Mouse (Mus musculus) induced T-regulatory cell, adult 2 months (primary cell): ENCODE measurements around the gene Wscd2.

Experiments
- DNase-seq: peaks from one replicate; pipeline ENCODE4 v3.0.0-alpha.2; 2012; ENCODE audit warnings: low read depth

Wscd2 gene

DNA sequence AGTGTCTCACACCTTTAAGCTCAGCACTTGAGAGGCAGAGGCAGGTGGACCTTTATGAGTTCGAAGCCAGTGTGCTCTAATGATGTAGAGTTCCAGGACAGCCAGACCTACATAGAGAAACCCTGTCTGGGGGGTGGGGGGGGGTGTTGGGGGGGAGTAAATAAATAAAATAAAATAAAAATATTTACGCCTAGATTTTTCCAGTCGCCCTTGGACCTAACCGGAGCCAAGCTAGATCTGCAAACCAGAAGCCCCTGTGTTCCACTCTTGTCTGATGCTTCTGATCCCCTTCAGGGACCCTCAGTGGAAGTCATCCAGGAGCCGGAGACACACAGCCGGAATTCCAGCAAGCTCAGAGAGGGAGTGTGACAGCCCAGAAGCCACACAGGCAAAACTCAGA is at the start of gene Wscd2:
Gene Wscd2, plus strand, starts transcription at position 301 of the 400 bp plus-strand sequence.
- no peak for DNase-seq

DNA sequence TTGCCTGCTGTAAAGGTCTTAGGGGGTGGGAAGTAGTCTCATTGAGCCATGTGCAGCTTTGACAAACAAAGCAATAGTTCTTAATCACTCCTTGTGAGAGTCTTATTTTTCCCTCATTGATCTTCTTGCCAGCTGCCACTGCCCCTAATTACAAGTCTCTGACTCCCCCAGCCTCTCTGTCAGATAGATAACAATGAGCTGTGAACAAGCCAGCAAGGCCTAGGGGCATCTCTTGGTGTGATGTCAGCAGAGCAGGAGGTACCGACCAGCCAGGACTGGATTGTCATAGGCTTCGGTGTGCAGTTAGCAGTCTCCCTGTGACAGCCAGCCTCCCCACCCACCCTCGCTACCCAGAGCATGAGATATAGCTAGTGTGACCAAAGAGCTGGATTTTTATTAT is 48.0 kb upstream of the Wscd2 start:
- DNase-seq, result no peak

DNA sequence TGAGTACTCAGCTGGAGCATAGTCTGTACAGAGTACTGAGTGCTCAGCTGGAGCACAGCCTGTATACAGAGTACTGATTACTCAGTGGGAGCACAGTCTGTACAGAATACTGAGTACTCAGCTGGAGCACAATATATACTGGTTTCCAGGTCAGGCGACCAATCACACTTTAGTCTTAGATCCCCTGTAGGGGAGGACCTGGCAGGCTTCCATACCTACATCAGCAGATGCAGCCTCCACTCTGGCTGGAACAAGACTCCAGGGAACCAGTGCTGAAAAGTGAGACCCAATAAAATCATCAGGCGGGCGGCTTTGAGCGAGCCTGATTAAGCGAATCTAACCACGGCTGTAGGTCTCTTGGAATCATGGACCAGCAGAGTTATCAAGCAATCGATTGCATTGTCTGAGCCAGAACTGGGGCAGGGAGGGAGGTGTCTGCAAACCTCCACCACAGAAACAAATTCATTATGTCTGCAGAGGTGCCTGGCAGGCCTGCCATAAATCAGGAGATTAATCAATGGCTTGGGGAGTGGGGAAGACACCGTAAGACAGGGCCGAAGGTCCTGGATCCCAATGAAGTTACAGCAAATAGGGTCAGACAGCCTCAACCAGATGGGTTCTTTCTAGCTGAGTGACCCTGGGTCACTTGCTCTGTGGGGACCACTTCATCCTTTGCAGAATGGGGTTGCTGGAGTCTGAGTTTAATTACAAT is 42.0 kb upstream of the Wscd2 start:
- no peak for DNase-seq

GRCm38 (mm10) chr5:113449336-113449735 is 40.8 kb upstream of the Wscd2 start:
- DNase-seq, result no peak

DNA sequence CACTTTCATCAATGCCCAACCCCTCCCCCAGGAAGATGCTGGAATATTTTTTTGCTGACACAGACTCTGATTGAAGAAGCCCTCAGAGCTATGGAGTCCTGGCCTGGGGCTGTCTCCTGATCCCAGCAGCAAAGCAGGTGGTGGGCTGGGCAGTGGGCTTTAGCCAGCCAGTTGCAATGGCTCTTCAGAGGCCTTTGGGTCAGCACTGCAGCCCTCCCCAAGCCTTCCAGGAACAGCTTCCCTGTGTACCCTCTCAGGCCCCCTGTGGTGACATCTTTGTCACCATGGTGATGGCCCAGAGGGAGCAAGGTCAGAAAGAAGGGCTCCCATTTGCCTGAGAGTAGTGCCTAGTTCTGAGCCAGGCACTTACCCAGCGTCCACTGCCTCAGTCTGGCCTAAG is 37.4 kb upstream of the Wscd2 start:
- DNase-seq, result no peak

- DNase-seq, result no peak
These were observed 36.8 kb upstream of the Wscd2 start for GRCm38 (mm10) chr5:113453356-113453755.

GRCm38 (mm10) chr5:113456020-113456419 is 34.1 kb upstream of the Wscd2 start:
- no peak for DNase-seq

GRCm38 (mm10) chr5:113456756-113457155 is 33.4 kb upstream of the Wscd2 start:
- DNase-seq, result no peak

DNA sequence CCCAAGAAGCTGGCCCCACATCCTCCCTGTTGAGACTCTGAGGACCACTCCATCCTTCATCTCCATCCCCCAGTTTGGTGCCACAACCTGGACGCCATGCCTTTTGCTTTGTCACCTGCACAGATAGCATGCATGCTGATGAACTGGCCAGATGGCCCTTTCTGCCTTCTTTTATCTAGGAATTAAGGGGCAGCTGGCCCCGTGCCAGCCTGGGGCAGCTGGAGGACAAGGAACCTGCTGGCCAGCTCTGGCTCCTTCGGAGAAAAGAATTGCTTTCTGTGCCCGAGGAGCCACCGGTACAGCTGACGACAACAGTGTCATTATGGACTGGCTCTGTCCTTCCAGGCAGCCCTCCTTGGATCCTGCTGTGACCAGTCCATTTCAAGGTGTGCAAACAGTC is 32.9 kb upstream of the Wscd2 start:
- no peak for DNase-seq

DNA sequence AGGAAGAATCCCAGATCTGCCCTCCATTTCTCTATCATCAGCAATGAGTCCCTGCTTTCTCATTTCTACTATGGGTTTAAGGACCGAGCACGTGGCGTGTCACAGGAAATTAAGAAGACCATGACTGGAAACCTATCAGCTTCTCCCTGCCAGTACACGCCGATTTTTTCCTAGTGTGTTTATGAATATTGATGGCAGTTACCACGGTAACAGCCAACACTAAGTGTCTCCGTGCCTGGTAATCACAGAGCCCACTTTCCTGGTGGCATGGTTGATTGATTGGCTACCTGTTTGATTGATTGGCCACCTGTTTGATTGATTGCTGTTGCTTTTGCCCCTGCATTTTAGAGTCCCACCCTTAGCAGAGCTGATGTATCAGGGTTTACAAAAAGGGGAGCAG is 30.2 kb upstream of the Wscd2 start:
- no peak for DNase-seq

DNA sequence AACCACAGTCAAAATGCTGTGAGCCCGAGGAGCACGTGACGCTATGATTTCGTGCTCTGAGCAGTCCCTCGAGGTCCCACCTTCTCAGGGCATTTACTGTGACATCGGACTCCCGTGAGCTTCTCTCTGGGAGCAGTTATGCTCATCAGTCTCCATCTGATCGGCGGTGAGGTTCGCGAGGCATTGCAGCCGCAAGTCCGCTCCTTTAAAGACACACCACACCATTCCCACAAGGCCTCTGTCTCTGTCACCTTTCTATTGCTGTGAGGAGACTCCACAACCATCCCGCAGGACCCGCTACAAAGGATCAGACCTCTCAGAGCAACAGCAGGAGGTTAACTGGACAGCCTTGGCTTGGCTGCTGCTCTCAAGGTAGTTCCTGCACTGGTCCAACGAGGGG is 28.6 kb upstream of the Wscd2 start:
- no peak for DNase-seq

DNA sequence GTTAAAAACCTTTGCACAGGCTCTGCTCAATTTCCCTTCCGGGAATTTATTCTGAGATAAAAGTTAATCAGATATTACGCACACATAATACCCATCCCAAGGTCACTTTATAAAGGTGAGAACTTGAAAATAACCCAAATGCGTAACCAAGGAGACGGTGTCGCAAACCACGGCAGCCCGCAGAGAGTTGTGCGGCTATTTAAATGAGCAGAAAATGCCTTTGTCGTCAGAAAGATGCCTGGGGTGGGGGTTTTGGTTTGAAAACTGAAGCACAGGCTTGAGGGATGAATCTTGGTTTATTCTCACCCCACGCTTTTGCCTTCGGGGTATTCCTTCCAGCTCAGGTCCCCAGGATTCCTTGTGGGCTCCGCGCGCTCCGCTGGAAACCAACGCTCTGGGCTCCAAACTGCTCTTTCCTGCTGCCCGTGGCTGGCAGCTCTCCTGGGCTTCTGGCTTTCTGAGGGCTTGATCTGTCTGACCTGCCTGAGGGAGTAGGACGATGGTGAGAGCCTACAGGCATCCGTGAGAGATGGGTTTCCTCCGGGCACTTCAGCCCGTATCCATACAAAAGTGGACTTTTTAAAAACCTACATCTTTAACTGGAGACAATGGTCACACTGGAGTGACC is 28.0 kb upstream of the Wscd2 start:
- no peak for DNase-seq

GRCm38 (mm10) chr5:113464731-113465130 is 25.4 kb upstream of the Wscd2 start:
- no peak for DNase-seq

GRCm38 (mm10) chr5:113466536-113466935 is 23.6 kb upstream of the Wscd2 start:
- DNase-seq, result no peak

- no peak for DNase-seq
These were observed 23.1 kb upstream of the Wscd2 start for GRCm38 (mm10) chr5:113467072-113467471.

GRCm38 (mm10) chr5:113467765-113468164 is 22.4 kb upstream of the Wscd2 start:
- DNase-seq, result no peak

DNA sequence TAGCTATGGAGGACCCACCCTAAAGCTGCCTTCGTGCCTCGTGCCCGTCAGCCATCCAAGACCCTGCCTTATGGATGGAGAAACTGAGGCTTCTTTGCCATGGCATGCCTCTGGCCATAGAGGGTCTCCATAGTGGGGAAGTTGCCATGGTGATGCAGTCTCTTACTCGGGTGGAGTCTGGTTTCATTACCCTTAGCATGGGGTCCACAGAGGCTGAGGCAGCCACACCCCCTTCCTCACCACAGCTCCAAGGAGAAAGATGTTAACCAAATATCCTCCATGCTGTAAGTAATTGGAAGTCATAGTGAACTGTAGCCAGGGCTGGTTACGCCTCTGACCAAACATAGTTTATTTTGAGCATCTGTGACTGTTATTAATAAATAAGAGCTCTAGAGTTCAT is 21.5 kb upstream of the Wscd2 start:
- no peak for DNase-seq

GRCm38 (mm10) chr5:113469231-113469630 is 20.9 kb upstream of the Wscd2 start:
- DNase-seq, result peak; percentile 14

GRCm38 (mm10) chr5:113469826-113470225 is 20.3 kb upstream of the Wscd2 start:
- DNase-seq, result no peak

DNA sequence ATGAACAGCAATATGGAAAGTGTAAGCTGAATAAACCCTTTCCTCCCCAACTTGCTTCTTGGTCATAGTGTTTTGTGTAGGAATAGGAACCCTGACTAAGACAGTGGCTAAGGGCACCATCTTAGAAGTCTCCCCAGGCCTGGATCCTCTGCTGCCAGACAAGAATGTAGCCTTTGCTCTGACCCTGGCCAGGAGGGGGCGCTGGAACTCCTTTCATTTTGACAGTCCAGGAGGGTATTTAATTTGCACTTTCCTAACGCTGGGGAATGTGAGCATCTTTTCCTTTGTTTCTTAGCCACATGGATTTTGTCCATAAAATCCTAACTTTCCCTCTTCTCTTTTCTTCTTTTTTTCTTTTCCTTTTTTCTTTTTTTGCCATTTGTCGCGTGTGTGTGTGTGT is 18.7 kb upstream of the Wscd2 start:
- peak; percentile 86 for DNase-seq

DNA sequence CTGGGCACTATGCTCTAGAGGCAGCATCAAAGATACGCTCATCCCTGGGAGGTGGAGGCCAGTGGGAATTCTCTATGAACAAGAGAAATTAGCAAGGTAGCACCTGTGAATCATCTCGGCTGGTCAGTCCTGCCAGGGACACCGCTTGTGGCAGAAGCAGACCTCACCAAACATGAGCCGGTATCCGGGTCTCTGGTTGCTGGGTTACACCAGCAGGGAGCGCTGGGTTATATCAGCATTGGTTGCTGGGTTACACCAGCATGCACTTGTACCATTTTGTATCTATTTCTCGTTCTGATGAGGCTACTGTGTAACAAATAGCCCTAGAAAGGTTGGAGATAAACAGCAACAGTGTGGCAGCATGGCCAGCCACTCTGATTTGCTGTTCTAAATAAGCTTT is 17.8 kb upstream of the Wscd2 start:
- DNase-seq, result peak; percentile 22

DNA sequence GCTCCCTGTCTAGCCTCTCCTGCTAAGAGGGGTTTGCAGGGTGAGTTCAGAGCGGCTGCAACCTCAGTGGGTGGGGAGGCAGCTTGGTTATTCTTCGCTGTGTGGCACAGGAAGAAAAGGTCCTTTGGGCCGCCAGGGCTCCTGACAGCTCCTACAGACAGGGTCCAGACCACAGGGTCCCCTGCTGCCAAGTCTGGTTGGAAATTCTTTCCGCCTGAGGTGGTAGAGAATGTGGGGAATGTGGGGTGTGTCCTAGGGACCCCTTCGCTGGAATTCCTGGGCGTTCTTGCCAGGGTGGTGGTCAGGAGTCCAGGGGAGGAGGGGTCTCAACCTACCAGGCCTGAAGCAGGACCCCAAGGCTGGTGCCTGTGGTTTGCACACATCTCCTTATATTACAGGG is 13.3 kb upstream of the Wscd2 start:
- no peak for DNase-seq

GRCm38 (mm10) chr5:113479075-113479474 is 11.1 kb upstream of the Wscd2 start:
- no peak for DNase-seq

DNA sequence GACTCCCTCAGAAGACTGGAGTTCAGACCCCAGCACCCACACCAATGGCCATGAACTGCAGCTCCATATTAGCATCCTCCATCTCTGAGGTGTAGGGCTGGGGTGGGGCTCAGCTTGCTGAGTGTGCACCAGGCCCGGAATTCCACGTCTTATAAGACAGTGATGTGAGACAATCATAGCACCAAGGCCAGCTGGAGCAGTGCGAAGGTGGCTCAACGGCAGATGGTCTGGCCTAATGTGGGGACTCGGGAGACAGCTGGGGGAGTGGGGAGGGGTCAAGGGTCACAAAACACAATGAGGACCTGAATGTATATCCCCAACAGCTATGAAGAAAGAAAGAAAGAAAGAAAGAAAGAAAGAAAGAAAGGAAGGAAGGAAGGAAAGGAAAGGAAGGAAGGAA is 9.7 kb upstream of the Wscd2 start:
- no peak for DNase-seq
